Mouse (Mus musculus) CD4-positive helper T cell, adult 2 months (primary cell): Measurements from ENCODE around the gene Pdlim5.
"Not testable (repeated sequence)": the region's sequence is repeated elsewhere in the genome, so short reads cannot be mapped to it uniquely, and the experiment has no call there.

Experiments
- DNase-seq: peaks from one replicate; pipeline ENCODE4 v3.0.0-alpha.2; 2012; ENCODE audit warnings: low read depth, missing footprints, low spot score

The Pdlim5 gene

DNA sequence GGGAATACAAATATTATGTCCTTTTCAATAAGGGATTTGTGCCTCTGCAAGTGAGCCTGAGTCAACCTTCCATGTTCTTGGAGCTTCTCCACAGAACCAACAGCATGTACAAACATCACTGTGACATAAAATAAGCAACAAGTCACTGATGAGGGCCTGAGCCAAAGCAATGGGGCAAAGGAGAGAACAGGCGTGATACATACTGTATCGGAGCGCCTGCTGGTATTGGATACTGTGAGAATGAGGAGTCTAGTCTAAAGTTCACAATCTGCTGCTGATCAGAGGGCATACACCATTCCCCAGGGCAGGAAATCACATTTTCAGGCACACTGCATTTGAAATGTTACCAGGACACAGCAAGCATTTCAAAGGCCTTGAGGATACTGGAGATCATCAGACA lies 119.0 kb downstream of the Pdlim5 start:
- no peak for DNase-seq

DNA sequence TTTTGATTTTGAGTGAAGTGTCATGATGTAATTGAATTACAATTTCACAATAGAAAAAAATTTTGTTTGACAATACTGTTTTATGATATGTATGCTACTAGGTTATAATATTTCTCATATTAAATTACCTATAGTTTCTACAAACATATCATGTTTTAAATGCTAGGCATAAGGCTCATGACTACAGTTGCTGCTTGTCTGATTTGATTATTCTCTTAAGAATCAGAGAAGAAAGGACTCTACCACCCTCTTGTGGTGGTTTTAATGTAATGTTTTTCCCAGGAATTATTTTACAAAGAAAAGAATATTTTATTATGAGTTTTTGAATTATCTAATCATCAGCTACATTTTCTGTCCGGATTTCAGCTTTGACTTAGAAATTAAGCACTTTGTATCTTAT lies 120.5 kb downstream of the Pdlim5 start:
- DNase-seq = peak; percentile 17

DNA sequence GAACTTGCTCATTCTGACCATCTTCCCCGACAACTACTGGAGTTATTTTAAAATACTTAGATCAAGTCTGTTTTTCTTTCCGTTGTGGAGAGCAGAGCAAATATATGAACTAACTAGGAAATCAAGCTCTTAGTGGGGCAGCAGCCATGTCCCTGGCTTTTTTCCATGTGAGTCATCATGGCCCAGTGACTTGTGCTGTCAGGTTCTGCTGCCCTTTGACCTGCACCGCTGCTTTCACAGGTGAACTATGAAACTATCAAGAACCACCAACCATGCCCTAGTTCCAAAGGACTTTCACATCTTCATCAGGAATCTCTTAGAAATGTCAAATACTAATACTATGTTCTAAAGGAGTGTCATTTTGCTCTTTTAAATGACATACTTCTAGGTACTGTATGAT lies 121.0 kb downstream of the Pdlim5 start:
- DNase-seq = no peak

DNA sequence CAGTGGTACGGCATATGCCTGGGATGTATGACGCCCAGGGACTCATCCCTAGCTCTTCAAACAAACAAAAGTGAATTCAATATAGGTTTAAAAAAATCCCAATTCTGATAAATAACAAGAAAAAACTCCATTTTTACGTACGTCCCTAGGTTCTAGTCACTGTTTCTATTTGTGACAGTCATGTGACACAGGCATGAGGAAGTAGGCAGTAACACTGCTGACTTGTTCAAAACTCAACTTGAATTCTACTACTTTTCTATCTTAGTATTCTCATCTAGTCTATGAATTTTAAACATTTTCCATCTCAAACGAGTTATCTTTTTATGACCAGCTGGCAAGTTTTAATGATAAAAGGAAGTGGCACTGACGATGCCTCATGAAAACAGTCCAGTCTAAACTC lies 122.2 kb downstream of the Pdlim5 start:
- no peak for DNase-seq

DNA sequence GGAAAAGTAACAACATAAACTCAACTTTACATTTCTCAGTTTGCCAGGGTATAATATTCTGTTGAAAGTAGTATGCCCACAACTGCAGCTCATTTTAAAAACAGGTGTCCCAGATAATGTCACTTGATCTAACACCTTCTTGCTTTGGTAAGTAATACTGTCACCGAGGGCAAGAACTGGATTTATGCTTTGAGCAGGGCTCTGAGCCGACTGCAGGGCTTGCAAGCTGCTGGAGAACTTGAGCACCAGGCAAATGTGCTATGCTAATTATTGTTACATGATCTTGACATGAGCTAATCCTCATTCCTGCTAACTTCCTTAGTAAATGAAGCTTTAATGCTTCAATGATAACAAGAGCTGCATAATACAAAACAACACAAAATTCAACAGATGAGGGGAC lies 139.1 kb downstream of the Pdlim5 start:
- no peak for DNase-seq

DNA sequence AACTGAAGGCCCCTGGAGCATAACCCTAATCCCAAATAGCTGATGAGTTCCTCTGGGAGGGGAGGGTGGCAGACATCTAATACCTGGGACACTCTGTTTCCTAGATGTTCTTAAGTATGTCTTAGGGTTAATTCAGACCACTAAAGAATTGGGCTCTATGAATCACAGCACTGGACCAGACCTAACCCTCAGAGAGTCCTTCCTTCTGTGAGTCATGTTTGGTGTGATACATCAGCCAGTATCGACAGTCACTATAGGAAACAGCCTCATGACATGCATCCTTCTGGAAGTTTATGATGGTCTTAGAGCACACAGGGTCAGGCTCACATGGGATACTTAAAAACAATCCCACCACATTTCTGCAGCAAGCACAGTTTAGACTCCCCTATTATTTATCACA lies 143.4 kb downstream of the Pdlim5 start:
- DNase-seq = no peak

DNA sequence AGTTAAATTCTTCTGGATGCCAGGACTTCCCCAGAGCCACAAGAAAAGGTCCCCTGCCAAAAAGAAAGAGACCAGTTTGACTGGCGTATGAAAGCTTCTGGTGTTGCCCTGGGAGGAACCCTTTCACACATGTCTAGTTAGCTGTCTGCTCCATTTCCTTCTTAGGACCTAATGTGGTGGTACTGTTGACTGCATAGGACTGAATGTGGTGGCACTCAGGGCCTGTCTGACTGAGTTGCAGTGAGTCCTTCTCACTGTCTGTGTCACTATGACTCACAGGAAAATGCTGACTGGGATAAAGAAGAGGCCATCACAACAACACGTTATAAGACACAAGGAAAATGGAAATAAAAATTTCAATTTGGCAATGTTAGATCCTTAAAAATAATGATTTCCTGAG lies 146.0 kb downstream of the Pdlim5 start:
- DNase-seq = no peak

DNA sequence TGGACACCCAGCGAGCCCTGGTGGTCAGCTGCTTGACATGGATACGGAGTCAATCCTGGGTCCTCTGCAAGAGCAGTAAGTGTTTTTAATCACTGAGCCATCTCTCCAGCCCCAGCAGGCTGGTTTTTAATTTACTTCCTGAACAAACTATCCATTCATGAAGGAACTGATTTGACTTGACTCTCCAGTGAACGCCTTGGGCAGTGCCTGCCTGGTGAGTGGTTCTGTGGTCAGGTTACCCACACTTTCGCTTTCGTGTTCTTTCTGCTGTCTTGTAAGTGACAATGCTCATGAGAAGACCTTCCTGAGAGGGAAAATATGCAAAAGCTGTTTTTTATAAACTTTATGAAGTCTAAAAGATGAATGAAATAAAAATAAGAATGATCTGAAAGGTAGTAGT lies 152.2 kb downstream of the Pdlim5 start:
- DNase-seq = peak; percentile 38

DNA sequence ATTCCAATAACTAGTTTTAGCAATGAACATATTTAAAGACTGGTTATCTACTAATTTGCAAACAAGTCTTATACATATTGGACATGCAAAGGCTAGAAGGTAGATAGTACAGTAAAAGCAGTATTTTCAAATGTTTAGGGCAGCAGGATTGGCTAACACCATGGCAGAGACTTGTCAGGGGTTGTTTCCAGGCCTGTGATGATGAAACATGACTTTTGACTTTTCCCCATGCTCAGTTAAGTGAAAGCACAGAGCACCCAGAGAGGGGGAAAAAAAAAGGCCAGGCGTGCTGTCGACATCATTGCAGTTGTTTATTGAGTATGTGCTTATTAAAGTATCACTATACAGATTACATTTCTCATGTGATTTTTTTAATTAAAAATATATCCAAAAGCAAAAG lies 156.2 kb downstream of the Pdlim5 start:
- no peak for DNase-seq

DNA sequence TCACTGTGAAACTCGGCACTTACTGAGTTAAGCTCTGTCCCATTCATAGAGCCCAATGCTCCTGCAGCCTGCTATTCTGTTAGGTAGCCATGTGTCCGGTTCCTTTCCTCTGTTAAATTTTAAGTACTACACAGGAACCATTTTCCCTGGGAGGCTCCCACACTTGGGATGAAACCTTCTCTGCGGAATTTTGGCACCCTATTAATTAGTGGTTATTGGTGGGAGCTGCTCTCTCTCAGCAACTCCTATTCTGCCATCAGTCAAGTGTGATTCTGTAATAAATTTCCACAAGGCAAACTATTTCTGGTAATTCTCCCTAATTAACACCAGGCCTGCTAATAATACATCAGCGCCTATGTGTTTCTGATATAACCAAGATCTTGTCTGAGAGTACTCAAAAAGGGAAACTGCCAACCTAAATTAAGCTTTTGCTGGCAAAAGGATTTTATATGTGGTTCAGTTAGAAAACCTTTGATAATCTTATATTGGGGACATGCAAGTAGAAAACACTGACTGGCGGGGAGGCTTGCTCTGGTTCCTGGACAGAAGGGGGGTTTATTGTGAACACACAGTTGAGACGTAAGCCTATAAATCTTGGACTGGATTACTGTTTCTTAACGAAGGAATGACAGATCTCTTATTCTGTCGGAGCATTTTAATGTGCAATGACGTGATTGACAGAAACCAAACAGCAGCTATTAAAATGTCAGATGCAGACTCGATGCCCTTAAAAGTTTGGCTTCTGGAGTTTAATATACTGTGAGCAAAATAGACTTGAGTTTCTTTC lies 157.0 kb downstream of the Pdlim5 start:
- no peak for DNase-seq

DNA sequence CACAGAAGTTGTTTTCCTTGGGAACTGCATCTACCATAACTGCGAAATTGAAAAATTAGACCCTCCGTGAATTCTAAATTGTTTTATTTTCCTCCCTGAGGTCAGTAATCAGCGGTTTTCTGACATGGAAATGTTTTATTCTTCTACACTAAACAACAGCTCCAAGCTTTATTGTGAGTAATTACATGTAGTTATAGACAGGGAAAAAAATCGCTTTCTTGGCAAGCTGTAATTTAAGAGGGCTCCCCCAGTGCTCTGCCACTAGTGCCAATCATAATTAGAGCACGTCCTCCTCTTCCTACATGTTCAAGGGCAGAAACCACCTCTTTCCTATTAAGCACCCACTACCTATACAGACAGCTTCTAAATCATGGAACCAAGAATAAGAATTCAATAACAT lies 157.9 kb downstream of the Pdlim5 start:
- DNase-seq = no peak

DNA sequence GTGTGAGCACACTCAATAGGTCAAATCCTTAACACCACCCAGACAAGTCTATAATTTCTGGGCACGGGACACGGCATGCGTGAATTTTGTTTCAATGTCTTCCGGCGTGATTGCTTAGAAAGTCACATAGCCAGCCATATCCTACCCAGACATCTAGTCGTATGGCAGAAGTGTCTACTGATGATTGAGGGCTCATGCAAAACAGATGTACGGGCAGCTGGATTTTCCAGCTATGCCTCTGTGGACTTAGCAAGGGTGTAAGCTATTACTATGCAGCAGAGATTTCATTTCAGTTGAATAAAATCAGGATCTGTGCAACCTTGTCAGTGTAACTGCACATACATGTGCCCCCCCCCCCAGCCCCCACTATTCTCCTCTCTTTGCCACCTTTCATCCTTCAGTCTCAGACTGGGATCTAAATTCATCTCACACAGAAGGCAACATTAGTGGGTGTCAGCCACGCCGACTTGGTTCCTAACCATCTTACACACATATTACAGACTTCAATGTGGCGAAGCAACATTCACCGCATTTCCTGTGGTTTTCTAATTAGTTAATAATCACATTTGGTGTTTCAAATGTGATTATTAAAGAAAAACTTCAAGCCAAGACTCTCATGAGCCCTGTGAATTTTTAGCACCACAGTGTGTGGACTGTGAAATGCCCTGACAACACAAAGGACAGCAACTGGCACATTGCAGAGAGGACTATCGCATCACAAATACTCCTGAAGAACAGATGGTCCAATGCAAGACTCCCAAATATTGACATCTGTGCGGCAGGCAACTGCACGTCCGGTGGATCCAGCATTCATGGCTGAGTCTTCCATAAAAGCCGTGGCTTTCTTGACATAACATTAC lies 161.7 kb downstream of the Pdlim5 start:
- no peak for DNase-seq

DNA sequence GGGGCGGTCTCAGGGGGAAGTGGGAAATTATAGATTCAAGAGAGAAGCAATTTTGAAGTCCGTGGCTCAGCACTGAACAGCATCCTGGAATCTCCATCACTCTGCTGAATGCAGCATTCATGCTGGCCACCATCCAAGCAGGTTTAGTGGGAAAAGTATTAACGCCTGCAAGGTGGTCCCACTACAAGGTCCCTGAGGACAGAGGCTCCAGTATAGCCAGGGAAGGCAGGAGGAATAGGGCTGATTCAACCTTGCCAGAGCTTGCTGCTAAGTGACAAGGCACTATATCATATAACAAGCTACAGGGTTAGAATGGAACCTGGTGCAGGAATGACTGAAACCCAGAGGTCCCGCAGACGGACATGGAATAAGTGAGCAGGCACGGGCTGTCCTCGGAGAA lies 166.8 kb downstream of the Pdlim5 start:
- DNase-seq = no peak

DNA sequence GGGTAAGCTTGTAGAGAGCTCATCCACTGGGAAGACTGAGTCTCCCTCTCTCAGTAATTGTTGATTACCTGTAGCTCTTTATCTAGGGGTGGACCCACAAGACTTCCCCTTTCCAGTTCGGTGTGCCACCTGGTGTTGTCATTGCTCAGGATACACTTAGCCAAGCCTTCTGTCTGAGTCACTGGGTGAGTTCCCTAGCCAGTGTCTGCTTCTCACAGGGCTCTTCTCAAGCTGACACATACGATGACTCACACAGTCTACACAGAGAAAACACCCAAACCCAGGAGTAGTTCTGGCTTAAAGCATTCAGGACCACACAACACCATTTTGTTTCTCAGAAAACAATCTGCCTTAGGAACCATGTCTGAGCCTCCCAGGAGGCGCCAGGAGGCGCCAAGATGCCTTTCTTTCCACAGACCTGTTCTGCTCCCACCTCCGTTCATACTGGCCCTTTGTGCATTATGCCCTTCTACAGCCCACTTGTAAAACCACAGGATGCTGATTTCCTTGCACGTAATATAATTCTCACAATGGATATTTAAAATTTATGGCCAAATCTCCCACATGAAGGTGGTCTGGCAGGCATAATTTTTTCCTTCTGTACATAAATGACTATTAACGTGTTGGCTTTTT lies 172.9 kb downstream of the Pdlim5 start:
- DNase-seq = no peak

DNA sequence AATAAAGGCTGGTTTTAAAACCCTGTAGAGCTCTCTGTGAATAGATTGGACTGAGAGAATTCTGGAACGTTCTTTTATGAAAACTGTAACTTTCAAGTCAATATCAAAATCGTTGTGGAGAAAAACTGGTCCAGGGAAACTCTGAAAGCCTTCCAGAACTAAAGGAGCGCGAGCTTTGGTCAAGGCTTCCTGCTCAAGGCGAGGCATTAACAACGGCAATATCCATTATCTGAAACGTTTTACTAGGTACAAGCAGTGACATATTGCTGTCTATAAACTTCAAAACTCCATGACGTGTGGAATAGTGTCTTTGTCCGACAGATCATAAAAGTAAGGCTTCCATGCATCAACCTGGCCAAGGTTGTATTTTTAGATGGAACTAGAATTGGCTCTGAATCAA lies 175.6 kb downstream of the Pdlim5 start:
- no peak for DNase-seq

DNA sequence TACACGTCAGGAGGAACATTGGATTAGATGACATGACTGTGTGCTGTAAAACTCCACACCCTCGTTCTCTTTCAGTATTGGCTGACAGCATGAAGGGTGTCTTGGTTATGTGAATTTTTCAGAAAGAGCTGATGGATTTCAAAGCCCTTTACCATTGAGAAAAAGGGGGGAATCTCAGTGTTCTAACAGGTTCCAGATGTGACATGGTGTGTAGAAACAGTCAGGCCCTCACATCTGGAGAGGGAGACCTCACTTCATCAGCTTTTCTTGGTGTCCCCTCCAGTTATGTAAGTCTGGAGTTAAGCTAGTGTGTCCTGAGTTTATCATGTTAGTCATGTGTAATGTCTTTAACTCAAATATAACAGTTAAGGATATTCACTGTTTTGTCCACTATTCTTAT lies 182.7 kb downstream of the Pdlim5 start:
- DNase-seq = no peak

DNA sequence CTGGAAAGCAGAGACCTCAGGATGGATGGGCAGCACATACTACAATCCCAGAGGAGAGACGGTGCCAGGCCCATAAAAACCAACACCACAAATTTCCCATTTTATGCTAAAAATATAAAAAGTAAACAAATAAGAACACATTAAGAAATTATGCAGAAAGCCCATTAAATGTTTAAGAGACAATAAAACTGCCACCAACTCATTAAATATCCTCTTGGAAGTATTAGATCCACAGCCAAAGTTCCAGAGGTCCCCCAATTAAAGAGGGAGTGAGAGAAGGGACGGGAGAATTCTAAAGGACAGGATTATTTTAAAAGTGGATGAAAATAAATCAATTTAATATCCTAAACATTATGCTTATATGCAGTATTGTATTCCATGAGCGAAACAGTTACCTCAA lies 183.3 kb downstream of the Pdlim5 start:
- DNase-seq = no peak

DNA sequence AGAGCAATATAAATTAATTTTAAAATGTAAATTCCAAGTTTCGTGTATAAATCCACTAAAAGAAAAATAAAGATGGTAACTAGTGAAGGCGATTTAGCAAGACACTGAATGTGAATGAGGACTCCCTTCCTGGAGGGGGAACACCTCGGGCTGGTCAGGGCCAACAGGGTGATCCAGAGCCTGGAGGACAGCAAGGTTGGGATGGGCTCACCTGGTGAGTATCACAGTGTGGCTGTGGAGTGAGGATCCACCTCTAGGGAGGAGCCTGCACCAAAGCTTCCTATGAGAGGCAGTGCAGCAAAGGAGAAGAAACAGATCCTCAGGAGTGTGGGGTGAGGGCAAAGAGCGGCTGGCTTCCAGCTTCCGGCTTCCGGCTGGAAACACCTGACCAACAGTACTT lies 185.5 kb downstream of the Pdlim5 start:
- no peak for DNase-seq

DNA sequence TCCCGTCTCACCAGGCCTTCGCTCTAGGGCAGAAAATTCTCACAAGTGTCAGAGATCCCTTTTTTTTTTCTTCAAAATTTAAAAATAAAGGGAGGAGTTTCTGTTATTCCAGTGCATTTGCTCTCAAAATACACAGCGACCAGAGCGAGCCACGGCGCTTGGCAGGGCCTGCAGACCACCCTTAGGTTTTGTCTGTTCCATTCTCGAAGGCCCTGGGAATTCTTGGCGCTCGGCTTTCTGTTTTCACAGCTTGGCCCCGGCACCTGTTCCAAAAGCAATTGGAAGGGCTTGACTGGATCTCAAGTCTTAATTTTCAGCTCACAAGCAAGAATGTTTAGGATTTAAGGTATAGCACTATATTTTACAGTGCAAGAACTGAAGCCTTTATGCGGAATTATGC lies 186.4 kb downstream of the Pdlim5 start:
- DNase-seq = no peak

DNA sequence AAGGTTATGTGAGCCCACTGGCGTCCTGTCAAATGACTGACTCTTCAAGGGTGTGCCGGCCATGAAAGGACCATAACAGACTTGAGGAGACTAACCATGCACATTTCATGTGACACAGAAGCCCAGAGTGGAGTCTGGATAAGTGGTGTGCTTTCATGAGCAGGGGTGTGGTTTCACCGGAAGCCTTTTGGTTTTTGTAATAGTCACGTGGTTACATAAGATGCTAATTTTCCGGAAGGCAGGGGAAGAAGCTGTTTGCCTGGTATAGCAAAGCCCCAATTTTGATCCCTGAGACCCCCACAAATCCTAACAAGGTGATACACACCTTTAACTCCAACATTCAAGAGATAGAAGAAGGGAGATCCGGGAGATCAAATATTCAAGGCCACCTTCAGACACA lies 188.0 kb downstream of the Pdlim5 start:
- no peak for DNase-seq

DNA sequence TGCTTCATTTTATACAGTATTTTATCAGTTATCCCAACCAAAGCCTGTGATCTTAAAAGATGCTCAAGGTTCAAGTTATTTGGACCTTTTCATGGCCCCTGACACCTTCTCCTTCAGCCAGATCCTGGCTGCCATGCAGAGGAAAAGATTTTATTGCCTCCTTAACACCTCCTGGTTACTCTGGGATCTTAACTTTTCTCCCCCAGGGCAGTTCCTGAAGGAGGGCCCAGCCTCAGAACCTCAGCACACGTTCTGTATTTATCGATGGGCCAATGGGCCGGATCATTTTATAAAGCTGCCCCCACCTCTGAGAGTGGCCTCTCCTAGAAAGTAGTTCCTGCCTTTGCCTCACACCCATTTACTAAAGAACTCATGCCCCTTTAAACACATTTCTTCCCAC lies 189.2 kb downstream of the Pdlim5 start:
- DNase-seq = no peak

DNA sequence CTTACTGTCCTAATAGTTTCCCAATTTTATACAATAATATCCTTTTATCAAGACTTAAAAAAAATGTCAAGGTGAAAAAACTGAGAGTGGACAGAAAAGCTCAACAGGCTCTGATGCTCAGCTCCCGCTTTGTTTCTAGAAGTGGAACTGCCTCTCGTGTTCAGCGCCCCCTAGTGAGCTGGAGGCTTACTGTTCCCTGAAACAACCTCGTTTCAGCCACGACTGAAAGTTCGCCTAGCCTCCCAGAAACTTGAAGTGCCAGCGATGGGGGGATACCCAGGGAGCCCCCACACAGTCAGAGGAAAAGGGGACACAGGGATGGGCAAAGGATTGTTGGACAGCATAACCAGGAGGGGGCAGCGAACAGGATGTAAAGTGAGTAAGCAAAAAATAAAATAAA lies 199.4 kb downstream of the Pdlim5 start:
- DNase-seq = no peak

DNA sequence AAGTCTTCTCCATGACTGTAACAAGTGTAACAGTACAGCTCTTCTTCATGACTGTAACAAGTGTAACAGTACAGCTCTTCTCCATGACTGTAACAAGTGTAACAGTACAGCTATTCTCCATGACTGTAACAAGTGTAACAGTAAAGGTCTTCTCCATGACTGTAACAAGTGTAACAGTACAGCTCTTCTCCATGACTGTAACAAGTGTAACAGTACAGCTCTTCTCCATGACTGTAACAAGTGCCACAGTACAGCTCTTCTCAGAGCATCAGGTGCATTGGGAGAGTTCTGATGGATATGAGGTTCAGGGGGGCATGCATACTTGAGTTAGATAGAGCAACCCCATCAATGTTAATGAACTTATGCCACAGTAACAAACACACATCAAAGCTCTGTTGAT lies 203.9 kb downstream of the Pdlim5 start:
- DNase-seq = not testable (repeated sequence)
